Mouse (Mus musculus): Measurements from ENCODE around the gene Ctr9. TPM values are rescaled to one million over a fixed set of nuclear protein-coding genes. Genes with fewer than 3 reads are reported as not detected.

Gene Ctr9
- total RNA-seq, 4 experiments from 2014 or later = 37.4 to 52.6 (median 44.0) TPM

Other genes starting within 250 kb of the Ctr9 start
- 10 to 100 TPM; 62.0 to 88.2 (median 80.4) TPM for gene Rnf141, start 184.5 kb upstream of the Ctr9 start, total RNA-seq (2022)
- gene Lyve1, start 165.7 kb upstream of the Ctr9 start, total RNA-seq (2022) = 10 to 100 TPM in 1 of 4 experiments, 1 to 10 TPM in 3; 1.9 to 12.4 (median 7.3) TPM
- 10 to 100 TPM; 11.5 to 16.7 (median 13.7) TPM for gene Mrvi1, start 46.5 kb upstream of the Ctr9 start, total RNA-seq (2022)
- gene Eif4g2, start 54.1 kb downstream of the Ctr9 start, total RNA-seq (2022) = 100 to 1,000 TPM; 727 to 811 (median 783) TPM